Mouse (Mus musculus): Measurements from ENCODE around the gene Elf2. TPM values are rescaled to one million over a fixed set of nuclear protein-coding genes. Genes with fewer than 3 reads are reported as not detected.

Elf2 gene
- polyA plus RNA-seq, 1 experiment, result 45.5 TPM

DNA sequence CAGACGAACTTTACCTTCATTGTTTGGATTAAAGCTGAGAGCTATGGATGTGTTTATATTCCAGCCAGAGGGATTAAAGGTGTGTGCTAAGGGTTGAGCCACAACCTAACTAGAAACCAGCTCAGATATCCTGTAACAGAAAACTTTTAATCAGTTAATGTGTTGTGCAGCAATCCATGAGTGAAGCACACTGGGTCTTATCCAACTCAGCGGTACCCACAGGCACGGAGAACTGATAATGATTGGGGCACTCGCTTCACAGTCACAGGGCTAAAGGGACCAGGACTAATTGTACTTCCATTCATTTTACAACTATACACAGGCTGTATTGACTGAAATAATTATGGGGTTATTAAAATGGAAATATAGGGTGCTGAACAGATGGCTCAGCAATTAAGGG lies 26.5 kb upstream of the Elf2 start:
- no peak for TF ChIP-seq GATA1 (IDR thresholded peaks at IDR 0.05; ENCODE audit: low read length)

GRCm38 (mm10) chr3:51365517-51365882 lies 25.0 kb upstream of the Elf2 start:
- no peak for TF ChIP-seq GATA1 (IDR thresholded peaks at IDR 0.05; ENCODE audit: low read length)

GRCm38 (mm10) chr3:51364703-51365516 lies 24.4 kb upstream of the Elf2 start:
- no peak for TF ChIP-seq GATA1 (IDR thresholded peaks at IDR 0.05; ENCODE audit: low read length)

- TF ChIP-seq GATA1 (IDR thresholded peaks at IDR 0.05; ENCODE audit: low read length), result no peak
Measured at GRCm38 (mm10) chr3:51361066-51361465, 20.6 kb upstream of the Elf2 start.

GRCm38 (mm10) chr3:51359558-51360307 lies 19.3 kb upstream of the Elf2 start:
- no peak for TF ChIP-seq GATA1 (IDR thresholded peaks at IDR 0.05; ENCODE audit: low read length)

GRCm38 (mm10) chr3:51358660-51359557 lies 18.4 kb upstream of the Elf2 start:
- no peak for TF ChIP-seq GATA1 (IDR thresholded peaks at IDR 0.05; ENCODE audit: low read length)

DNA sequence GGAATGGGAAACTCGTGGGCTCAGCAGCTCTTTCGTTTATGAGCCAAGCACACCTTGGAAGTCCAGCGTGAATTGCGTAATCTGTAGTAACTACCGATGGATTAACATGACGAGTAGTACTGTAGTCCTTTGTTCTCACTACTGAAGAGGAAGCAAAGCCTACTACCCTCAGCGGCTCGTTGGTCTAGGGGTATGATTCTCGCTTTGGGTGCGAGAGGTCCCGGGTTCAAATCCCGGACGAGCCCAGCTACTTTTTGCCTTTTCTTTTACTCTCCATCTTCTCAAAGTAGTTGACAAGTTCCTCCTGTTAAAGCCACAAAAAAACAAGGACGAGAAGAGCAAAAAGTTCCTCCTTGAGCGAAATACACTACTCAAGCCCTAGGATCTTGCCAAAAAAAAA lies 17.7 kb upstream of the Elf2 start:
- TF ChIP-seq GATA1 (IDR thresholded peaks at IDR 0.05; ENCODE audit: low read length), result no peak

DNA sequence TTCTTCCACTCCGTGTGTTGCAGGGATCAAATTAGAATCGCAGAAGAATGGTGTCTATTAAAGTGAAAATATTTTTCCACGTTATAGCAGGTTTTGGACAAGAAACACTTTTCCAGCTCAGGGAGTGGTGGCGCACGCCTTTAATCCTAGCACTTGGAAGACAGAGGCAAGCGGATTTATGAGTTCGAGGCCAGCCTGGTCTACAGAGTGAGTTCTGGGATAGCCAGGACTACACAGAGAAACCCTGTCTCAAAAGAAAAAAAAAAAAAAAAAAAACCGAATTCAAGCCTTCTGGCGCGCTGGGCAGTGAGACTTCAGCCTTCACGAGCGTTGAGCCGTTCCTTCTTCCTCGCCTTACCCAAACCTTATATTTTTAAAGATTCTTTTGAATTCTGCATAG lies 17.2 kb upstream of the Elf2 start:
- TF ChIP-seq GATA1 (IDR thresholded peaks at IDR 0.05; ENCODE audit: low read length), result no peak

GRCm38 (mm10) chr3:51357078-51357477 lies 16.6 kb upstream of the Elf2 start:
- TF ChIP-seq GATA1 (IDR thresholded peaks at IDR 0.05; ENCODE audit: low read length), result no peak

- TF ChIP-seq GATA1 (IDR thresholded peaks at IDR 0.05; ENCODE audit: low read length), result no peak
Measured at GRCm38 (mm10) chr3:51354034-51354427, 13.6 kb upstream of the Elf2 start.

- no peak for TF ChIP-seq GATA1 (IDR thresholded peaks at IDR 0.05; ENCODE audit: low read length)
Measured at GRCm38 (mm10) chr3:51353325-51354033, 13.0 kb upstream of the Elf2 start.

DNA sequence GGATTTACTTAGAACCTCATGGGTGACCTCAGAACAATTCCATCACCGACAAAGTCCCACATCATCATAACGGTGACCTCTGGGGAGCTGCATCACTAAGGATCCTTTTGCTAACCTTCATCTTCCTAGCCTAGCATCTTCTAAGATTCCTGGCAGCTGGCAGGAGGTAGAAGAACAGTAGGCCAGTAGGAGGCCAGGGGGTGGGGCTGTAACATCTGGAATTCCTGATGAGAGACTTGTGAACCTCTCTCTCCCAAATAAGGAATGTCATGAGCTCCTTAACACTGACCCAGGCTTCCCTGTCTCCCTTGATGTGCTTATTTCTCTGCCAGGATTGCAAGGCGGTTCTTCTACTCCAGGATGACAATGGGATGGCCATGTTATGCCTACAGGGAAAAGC lies 10.3 kb upstream of the Elf2 start:
- TF ChIP-seq GATA1 (IDR thresholded peaks at IDR 0.05; ENCODE audit: low read length), result no peak

DNA sequence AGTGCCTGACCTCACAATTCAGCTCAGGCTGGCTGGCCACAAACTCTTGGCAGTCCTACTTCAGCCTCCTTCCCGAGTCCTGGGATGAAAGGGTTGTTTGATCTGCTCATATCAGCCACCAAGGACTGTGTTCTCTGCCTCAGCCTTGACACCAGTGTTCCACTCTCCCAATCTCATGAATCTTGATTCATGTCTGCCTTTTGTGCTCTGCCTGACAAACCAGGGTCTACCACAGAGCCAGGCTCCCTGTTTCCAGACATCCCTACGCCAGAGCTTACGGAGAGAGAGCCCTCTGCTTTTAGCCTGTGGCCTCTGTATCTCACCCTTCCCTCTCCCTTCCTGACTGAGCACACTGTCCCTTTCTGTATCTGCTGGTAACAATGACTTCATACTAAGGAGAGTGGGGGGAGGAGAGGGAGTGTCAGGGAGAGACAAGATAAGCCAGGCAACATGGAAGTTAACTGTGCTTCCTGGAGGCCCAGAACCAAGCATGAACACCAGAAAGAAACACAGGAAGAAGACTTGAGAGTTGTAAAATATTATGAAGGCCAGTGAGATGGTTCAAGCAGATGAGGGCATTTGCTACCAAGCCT lies 8.3 kb upstream of the Elf2 start:
- TF ChIP-seq GATA1 (IDR thresholded peaks at IDR 0.05; ENCODE audit: low read length), result no peak

DNA sequence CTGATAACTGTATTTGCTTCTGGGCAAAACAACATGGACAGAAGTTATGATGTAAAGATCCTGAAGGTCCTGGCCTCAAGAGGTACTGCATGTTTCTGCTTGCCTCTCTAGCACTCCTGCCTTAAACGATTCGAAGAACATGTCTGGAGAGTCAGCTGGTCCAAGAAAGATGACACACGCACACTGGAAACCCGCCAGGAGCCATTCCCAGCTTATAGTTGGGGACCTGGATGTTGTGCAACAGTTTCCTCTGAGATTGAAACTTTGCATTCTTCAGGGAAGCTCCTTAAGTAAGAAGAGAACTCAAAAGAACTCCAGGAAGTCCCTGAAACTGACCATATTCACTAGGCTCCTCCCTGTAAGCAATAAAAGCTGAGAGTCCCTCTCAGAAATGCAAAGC lies 2.8 kb upstream of the Elf2 start:
- TF ChIP-seq GATA1 (IDR thresholded peaks at IDR 0.05; ENCODE audit: low read length), result no peak

DNA sequence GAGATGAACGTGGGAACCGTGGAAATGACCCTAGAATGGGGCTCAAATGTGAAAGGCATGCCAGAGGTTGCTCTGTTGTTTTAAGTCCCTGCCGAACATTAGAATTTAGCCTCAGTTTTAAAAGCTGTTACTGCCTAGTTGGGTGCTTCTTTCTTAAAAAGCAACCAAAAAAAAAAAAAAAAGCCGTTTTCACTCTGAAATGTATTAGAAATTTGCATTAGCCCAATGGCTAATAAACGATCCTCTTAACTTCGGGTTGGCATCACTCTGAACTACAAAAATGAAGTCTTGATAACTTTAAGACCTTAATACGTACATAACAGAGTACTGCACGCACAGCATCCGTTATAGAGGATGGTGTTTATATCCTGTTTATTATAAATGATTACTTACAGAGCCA lies 1.7 kb upstream of the Elf2 start:
- no peak for TF ChIP-seq GATA1 (IDR thresholded peaks at IDR 0.05; ENCODE audit: low read length)

All from G1E-ER4 (cell line).